Mouse (Mus musculus): ENCODE results near the gene Zmym3. TPM values are rescaled to one million over a fixed set of nuclear protein-coding genes. Genes with fewer than 3 reads are reported as not detected.
"Not testable (repeated sequence)": the region's sequence is repeated elsewhere in the genome, so short reads cannot be mapped to it uniquely, and the experiment has no call there.

Zmym3 gene
- total RNA-seq, 1 experiment from 2014 or later = 63.6 TPM

DNA sequence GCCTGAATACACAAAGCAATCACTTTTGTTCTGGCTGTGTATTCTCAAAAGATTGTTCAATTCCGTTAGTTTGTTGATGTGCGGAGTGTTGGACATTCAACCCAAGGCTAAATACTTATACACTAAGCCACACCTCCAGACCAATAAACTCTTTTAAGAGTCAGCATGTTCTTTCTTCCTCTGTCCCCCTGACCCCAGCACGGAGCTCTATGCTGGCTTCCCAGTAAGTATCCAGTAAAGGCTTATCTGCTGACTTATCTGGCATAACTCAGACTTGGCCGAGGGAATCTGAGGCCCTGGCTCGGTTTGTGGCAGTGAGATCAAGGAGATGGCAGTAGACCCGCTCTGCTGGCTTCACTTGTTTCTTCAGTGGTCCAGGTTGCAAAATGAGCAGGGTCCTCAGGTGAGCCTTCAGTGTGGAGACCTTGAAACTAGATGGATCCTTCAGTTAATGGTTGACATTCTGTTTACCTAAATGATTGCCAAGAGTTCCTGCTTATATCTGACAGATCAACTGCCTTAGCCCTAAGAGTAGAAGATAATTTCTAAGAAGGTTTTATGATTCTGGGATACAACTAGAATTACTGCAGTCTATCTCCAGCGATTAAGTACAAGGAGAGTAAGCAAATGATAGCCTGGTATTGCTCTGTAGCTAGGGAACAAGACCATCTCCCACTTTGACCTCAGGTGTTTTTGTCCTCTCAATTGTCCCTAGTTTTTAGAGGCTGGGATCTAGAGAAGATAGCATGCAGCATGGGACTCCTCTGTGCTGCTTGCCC lies 44.3 kb downstream of the Zmym3 start, which contains the start of gene Gjb1:
TSS of gene Gjb1 (plus strand) at position 189 of the 779 bp plus-strand sequence.
- no peak for DNase-seq

DNA sequence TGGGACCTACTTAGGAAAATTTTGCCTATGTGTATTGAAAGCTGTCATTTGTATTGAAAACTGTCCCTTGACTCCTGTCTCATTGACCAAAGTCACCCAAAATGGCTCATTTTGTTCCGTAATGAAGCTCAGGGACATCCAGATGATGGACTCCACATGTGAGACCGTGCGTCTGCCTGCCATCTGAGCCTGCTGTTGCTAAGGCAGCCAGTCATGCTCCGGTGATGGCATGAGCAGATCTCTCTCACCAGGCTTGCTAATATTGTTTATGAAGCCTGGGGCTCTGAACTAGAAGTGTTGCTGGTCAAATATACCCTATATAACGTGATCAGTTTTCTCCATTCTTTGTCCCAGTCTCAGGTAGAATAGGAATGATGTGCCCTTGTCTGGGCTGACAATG lies 47.7 kb downstream of the Zmym3 start:
- DNase-seq = no peak

DNA sequence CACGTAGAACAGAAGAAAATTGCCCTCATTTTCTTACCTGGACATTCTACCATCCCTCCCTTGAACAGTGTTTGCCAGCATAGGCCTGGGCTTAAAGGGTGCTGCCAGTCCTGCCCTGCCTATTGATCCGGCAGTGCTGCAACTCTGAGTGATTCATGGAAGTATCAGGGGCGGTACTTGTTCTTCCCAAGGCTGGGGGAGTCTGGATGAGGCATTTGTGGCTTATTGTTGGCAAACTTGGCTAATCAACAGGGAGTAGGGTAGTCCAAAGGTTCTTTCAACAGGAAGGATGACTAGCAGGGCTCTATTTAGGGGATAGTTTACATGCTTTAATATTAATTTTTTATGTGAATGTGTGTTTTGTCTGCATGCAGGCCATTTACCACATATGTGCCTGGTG lies 50.1 kb downstream of the Zmym3 start:
- DNase-seq = no peak

DNA sequence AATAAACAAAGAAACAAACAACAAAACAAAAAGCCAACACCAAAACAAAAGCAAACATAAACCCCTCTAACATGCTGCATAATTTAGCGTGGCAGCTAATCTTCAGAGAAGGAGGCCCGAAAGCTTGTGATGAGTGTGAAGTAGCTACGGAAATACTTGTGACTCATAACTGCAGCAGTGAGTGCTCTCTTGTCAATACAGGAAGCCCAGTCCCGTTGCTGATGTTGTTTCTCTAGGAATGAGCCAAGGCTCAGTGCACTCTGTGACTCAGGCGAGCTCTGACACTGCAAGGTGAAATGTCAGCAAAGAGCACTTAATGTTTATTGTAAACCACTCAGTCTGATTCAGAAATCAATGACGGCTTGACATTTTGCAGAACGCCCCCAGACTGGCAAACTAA lies 51.6 kb downstream of the Zmym3 start:
- peak; percentile 13 for DNase-seq

DNA sequence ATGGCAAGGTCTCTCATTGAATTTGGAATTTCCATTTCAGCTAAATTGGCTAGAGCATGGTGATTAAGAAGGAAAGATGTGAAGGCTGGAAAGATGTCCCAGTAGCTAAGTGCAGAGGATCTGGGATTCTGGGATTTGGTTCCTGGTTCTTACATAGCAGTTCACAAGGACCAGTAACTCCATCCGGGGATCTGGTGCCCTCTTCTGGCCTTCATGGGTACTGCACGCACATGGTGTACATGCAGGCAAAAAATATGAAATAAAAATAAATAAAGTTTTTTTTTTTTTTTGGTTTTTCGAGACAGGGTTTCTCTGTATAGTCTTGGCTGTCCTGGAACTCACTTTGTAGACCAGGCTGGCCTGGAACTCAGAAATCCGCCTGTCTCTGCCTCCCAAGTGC lies 61.7 kb downstream of the Zmym3 start:
- not testable (repeated sequence) for DNase-seq

Other genes starting within 250 kb of the Zmym3 start
- 41.6 and 44.9 TPM in 2 replicates for gene Snx12, start 198.3 kb downstream of the Zmym3 start, total RNA-seq (2021)
- gene Foxo4, start 166.3 kb downstream of the Zmym3 start, total RNA-seq (2021) = 36.0 and 39.1 TPM in 2 replicates
- 1.1 TPM in 1 of 2 replicates, not detected in the other for gene Gm614, start 156.9 kb downstream of the Zmym3 start, total RNA-seq (2021)
- gene Il2rg, start 152.6 kb downstream of the Zmym3 start, total RNA-seq (2021) = 11.7 and 37.9 TPM in 2 replicates
- not detected in 2 replicates for gene Gm20489, start 151.8 kb downstream of the Zmym3 start, total RNA-seq (2021)
- gene Med12, start 146.8 kb downstream of the Zmym3 start, total RNA-seq (2021) = 41.4 and 56.3 TPM in 2 replicates
- 10.6 and 15.0 TPM in 2 replicates for gene Nlgn3, start 121.7 kb downstream of the Zmym3 start, total RNA-seq (2021)
- gene Gjb1, start 44.5 kb downstream of the Zmym3 start, total RNA-seq (2021) = 2.7 and 72.8 TPM in 2 replicates
- gene Nono, start 8.5 kb upstream of the Zmym3 start, total RNA-seq (2021) = 218 and 232 TPM in 2 replicates
- gene Itgb1bp2, start 28.2 kb upstream of the Zmym3 start, total RNA-seq (2021) = 0.41 and 1.0 TPM in 2 replicates
- gene Taf1, start 111.9 kb upstream of the Zmym3 start, total RNA-seq (2021) = 29.8 and 35.2 TPM in 2 replicates
- 154 and 179 TPM in 2 replicates for gene Ogt, start 219.2 kb upstream of the Zmym3 start, total RNA-seq (2021)